8 mouse cellular contexts compared by ENCODE assay signal in genomic region chr12:4588603-4589002, GRCm38 (mm10). TPM values are rescaled to one million over a fixed set of nuclear protein-coding genes. Genes with fewer than 3 reads are reported as not detected.
A peak's percentile ranks its signal among the peaks of the same experiment; 100 is the strongest.
DNase-seq lines count a peak whose midpoint lies in the region; ATAC-seq lines count a peak whose summit lies in the region.
"Had no signal": no experiment of that assay in that cellular context is flagged by ENCODE, and none has a peak within 500 bp of the region (broad histone marks: within the 10 kb centered on the region; RNA-seq: fewer than 3 reads in every experiment).

No protein-coding gene starts in this region.

- no peaks in the 10 kb centered on the region for H3K27me3 ChIP-seq in limb, embryonic 13.5 days
- H3K27me3 ChIP-seq in limb, embryonic 10.5 days (ENCODE audit: low read depth, poor library complexity, severe bottlenecking): peaks cover 8% of the 10 kb centered on the region

- no peaks in the 10 kb centered on the region for H3K9me3 ChIP-seq in limb, embryonic 13.5 days
- H3K9me3 ChIP-seq in limb, embryonic 10.5 days (replicated peaks): no peaks in the 10 kb centered on the region

- WGBS in limb, embryonic 13.5 days: 74% methylated on average over 3 of the region's 3 CpGs
- 92% methylated on average over 3 of the region's 3 CpGs for WGBS in limb, embryonic 10.5 days

- H3K36me3 ChIP-seq in limb, embryonic 13.5 days: no peaks in the 10 kb centered on the region
- no peaks in the 10 kb centered on the region for H3K36me3 ChIP-seq in limb, embryonic 10.5 days

- peak; percentile 37; the same call in 1 of the 2 replicates for ATAC-seq in limb, embryonic 13.5 days (ENCODE audit: low FRiP score, low read depth)

- no peak overlapping the region for H3K9ac ChIP-seq in limb, embryonic 13.5 days

- no peak for DNase-seq in limb, embryonic 10.5 days (ENCODE audit: low spot score)
- peak; percentile 74 to 79 for DNase-seq in cerebellum, postnatal 14 days
- peak; percentile 90 for DNase-seq in kidney, postnatal 14 days
- DNase-seq in urinary bladder, adult 2 months (ENCODE audit: low spot score): peak; percentile 23
- DNase-seq in spleen, adult 18-20 months: no peak
- DNase-seq in thymus, postnatal 0 days (ENCODE audit: low spot score): no peak

- H3K27ac ChIP-seq in limb, embryonic 13.5 days: no peak overlapping the region
- no peak overlapping the region for H3K27ac ChIP-seq in limb, embryonic 10.5 days

- H3K4me2 ChIP-seq in limb, embryonic 13.5 days (replicated peaks): no peak overlapping the region

- peaks cover 4% of the 10 kb centered on the region for H3K4me1 ChIP-seq in limb, embryonic 13.5 days
- H3K4me1 ChIP-seq in limb, embryonic 10.5 days: peaks cover 7% of the 10 kb centered on the region; the same call in 1 of the 2 replicates

- no peak overlapping the region for H3K4me3 ChIP-seq in limb, embryonic 13.5 days
- no peak overlapping the region for H3K4me3 ChIP-seq in limb, embryonic 10.5 days

RNA-seq across cellular contexts. Expression of gene Itsn2, which starts 3.8 kb away (rescaled TPM):
- polyA plus RNA-seq in limb, embryonic 13.5 days (2015; fragmentation: Nextera tagmentation; extraction: Ambion mirVana): 33.0 and 35.8 TPM in 2 replicates
- 17.4 and 20.0 TPM in 2 replicates for polyA plus RNA-seq in limb, embryonic 10.5 days (2016; fragmentation: Nextera tagmentation; extraction: Ambion mirVana)
- 38.3 and 43.5 TPM in 2 replicates for polyA plus RNA-seq in urinary bladder, adult 2 months (2012; rRNA removed)
- polyA plus RNA-seq in thymus, postnatal 0 days (2015; fragmentation: Nextera tagmentation; extraction: Ambion mirVana): 47.9 and 53.0 TPM in 2 replicates

RNA-seq across cellular contexts. Expression of gene Gm3625, which starts 4.1 kb away (rescaled TPM):
- polyA plus RNA-seq in limb, embryonic 13.5 days (2015; fragmentation: Nextera tagmentation; extraction: Ambion mirVana): not detected in 2 replicates
- polyA plus RNA-seq in limb, embryonic 10.5 days (2016; fragmentation: Nextera tagmentation; extraction: Ambion mirVana): not detected in 2 replicates
- polyA plus RNA-seq in urinary bladder, adult 2 months (2012; rRNA removed): not detected in 2 replicates
- polyA plus RNA-seq in thymus, postnatal 0 days (2015; fragmentation: Nextera tagmentation; extraction: Ambion mirVana): not detected in 2 replicates
- polyA plus RNA-seq: heart, embryonic 16.5 days had no signal

Comparison
In these comparisons a context has a peak if more than half of its experiments do, and no peak if none do; other contexts are left out.
1. DNase-seq: peak in cerebellum, postnatal 14 days (2 of 2), kidney, postnatal 14 days (single experiment) and urinary bladder, adult 2 months (single experiment); none in limb, embryonic 10.5 days (single experiment), spleen, adult 18-20 months (0 of 2) and thymus, postnatal 0 days (single experiment).